Mouse (Mus musculus) CH12.LX (cell line): Measurements from ENCODE around the gene Cep97.

Experiments used
- BHLHE40 ChIP-seq: IDR thresholded peaks from 2 replicates; pipeline ENCODE4 v1.6.1; 2011; ENCODE audit warnings: mild to moderate bottlenecking, low read depth, low read length, improper control_type of control experiment
- CTCF ChIP-seq, 2 experiments: IDR thresholded peaks in 1 of 2; conservative IDR thresholded peaks in 1 of 2; 2 replicates each; pipeline ENCODE4 v1.5.1; 2011 to 2012; ENCODE audit warnings: low read depth in 2 of 2, low read length in 2 of 2, improper control_type of control experiment in 1 of 2, inconsistent platforms in 1 of 2, mild to moderate bottlenecking in 1 of 2, moderate library complexity in 1 of 2
- PAX5 ChIP-seq: IDR thresholded peaks from 2 replicates; pipeline ENCODE4 v1.6.1; 2012; ENCODE audit warnings: low read length, inconsistent platforms, mixed read lengths
- POLR2A ChIP-seq: IDR thresholded peaks from 2 replicates; pipeline ENCODE4 v1.6.1; 2011; ENCODE audit warnings: low read depth, mild to moderate bottlenecking, improper control_type of control experiment, low read length
- USF1 ChIP-seq: IDR thresholded peaks from 2 replicates; pipeline ENCODE4 v1.6.1; 2014; ENCODE audit warnings: low read depth, mild to moderate bottlenecking, inconsistent platforms, low read length, improper control_type of control experiment

- TF ChIP-seq CTCF (conservative IDR thresholded peaks at IDR 0.05 in 1 of 2, IDR thresholded peaks at IDR 0.05 in 1 of 2; ENCODE audit: low read depth in 2 of 2, low read length in 2 of 2), result no peak
- no peak for TF ChIP-seq POLR2A
- TF ChIP-seq BHLHE40, result no peak
- TF ChIP-seq PAX5, result no peak
- no peak for TF ChIP-seq USF1
These were observed 4.1 kb upstream of the Cep97 start for GRCm38 (mm10) chr16:55938761-55939160.
